Mouse (Mus musculus): Measurements from ENCODE around the gene Slit3. TPM values are rescaled to one million over a fixed set of nuclear protein-coding genes. Genes with fewer than 3 reads are reported as not detected.

Slit3 gene
- polyA plus RNA-seq, 1 experiment from 2014 or later: 50.0 TPM

DNA sequence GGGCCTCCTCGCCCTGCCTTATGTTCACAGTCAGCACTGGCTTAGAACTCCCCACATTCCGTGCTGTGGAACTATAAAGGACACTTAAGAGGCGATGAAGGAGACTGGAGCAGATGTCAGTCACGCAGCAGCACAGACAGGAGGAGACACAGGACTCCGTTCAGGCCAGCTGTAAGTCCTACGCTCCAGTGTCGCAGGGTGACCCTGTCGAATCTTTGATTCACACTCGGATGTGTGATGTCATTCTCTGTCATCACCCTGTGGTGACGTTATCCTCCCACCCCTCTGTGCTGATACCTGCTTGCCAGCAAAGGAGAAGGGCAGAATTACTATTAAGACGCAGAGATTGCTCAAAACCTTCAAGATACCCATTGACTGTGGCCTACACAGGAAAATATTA lies 448.9 kb downstream of the Slit3 start:
- Histone ChIP-seq H3K9ac (no peak overlapping the region), H3K27ac (no peak overlapping the region), H3K9me3 (replicated peaks) (no peaks in the 10 kb centered on the region), H3K4me3 (no peak overlapping the region), H3K27me3 (peaks cover 4% of the 10 kb centered on the region; the same call in 1 of the 2 replicates), H3K4me1 (peaks cover 13% of the 10 kb centered on the region; the same call in 1 of the 2 replicates), H3K36me3 (0 out of 2 replicates have a peak, but pooled peaks cover 5% of the 10 kb centered on the region), H3K4me2 (replicated peaks) (no peak overlapping the region)
- no peak for ATAC-seq (ENCODE audit: low FRiP score)
- 82% methylated on average over 11 of the region's 11 CpGs for WGBS

GRCm38 (mm10) chr11:35571910-35572309 lies 450.9 kb downstream of the Slit3 start:
- Histone ChIP-seq H3K27ac (no peak overlapping the region), H3K4me3 (no peak overlapping the region), H3K27me3 (peaks cover 4% of the 10 kb centered on the region; the same call in 1 of the 2 replicates), H3K9ac (no peak overlapping the region), H3K36me3 (0 out of 2 replicates have a peak, but pooled peaks cover 5% of the 10 kb centered on the region), H3K4me2 (replicated peaks) (no peak overlapping the region), H3K9me3 (replicated peaks) (no peaks in the 10 kb centered on the region), H3K4me1 (peaks cover 12% of the 10 kb centered on the region; the same call in 1 of the 2 replicates)
- no peak for ATAC-seq (ENCODE audit: low FRiP score)
- 80% methylated on average over 3 of the region's 3 CpGs for WGBS

- Histone ChIP-seq H3K9ac (no peak overlapping the region), H3K36me3 (0 out of 2 replicates have a peak, but pooled peaks cover 2% of the 10 kb centered on the region), H3K9me3 (replicated peaks) (no peaks in the 10 kb centered on the region), H3K4me2 (replicated peaks) (no peak overlapping the region), H3K4me1 (peaks cover 14% of the 10 kb centered on the region; the same call in 1 of the 2 replicates), H3K27me3 (no peaks in the 10 kb centered on the region), H3K4me3 (no peak overlapping the region), H3K27ac (no peak overlapping the region)
- WGBS: 89% methylated on average over 10 of the region's 10 CpGs
- ATAC-seq (ENCODE audit: low FRiP score): no peak
Observed at GRCm38 (mm10) chr11:35578796-35579195, 457.8 kb downstream of the Slit3 start.

- H3K4me2 ChIP-seq (replicated peaks): no peak overlapping the region
- no peak overlapping the region for H3K27ac ChIP-seq
- no peak for ATAC-seq (ENCODE audit: low FRiP score)
- H3K36me3 ChIP-seq: 0 out of 2 replicates have a peak, but pooled peaks cover 3% of the 10 kb centered on the region
- H3K27me3 ChIP-seq: no peaks in the 10 kb centered on the region
- no peak overlapping the region for H3K4me3 ChIP-seq
- no peak overlapping the region for H3K9ac ChIP-seq
- H3K9me3 ChIP-seq (replicated peaks): no peaks in the 10 kb centered on the region
- 83% methylated on average over 5 of the region's 5 CpGs for WGBS
- H3K4me1 ChIP-seq: peaks cover 19% of the 10 kb centered on the region
Observed at GRCm38 (mm10) chr11:35582591-35582990, 461.6 kb downstream of the Slit3 start.

DNA sequence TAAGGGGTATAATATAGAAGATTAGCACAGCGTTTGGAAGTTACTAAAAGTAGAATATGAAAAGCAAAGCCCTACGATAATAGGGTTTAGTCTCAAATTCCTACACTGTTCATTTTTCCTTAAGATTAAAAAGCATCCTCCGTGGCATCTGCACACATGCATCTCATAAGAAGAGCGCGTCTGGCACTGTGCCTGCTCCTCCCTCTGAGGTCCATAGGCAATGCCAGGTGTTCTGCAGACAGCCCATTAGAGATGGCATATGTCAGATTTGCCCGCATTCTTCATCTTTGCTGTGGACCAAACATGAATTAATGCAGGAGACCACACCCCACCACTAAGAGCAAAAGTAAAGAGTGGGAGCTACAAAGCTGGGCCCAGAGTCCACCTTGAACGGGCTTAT lies 462.6 kb downstream of the Slit3 start:
- peaks cover 20% of the 10 kb centered on the region for H3K4me1 ChIP-seq

DNA sequence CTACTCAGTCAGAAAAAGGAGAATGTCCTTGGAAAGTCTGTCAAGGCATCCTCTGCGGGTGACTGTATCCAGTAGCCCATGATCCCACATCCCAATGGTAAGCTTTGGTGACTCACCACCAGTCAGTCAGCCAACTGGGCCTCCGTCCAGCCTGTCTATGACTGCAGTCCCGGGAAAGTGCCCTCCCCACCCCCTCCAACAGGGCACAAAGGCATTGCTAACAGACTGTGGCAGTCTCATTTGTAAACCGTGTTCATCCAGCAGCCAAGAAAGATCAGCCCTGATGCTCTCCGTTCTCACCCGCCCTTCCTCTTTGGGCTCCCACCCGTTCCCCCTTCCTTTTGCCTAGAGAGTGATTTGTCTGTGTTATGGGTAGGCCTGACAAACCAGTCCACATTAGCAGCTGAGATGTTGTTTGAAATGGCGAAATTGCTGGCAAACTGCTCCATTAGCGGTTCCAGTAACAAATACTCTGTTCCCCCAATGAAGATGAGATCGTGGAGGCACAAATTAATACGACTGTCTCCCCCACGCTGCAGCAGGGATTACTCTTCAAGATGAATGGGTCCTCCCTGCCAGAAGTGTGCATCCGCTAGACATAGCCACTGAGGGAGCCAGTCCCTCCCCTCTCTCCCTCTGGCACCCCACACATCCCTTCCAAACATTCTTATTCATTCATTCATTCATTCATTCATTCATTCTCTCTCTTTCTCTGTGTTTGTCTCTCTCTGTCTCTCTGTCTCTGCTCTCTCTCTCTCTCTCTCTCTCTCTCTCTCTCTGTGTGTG lies 466.3 kb downstream of the Slit3 start:
- Histone ChIP-seq H3K4me2 (replicated peaks) (no peak overlapping the region), H3K36me3 (0 out of 2 replicates have a peak, but pooled peaks cover 3% of the 10 kb centered on the region), H3K4me3 (no peak overlapping the region), H3K9ac (no peak overlapping the region), H3K27me3 (no peaks in the 10 kb centered on the region), H3K4me1 (peaks cover 17% of the 10 kb centered on the region), H3K9me3 (replicated peaks) (no peaks in the 10 kb centered on the region), H3K27ac (peak overlapping the region; percentile 56; the same call in 1 of the 2 replicates)
- ATAC-seq (ENCODE audit: low FRiP score): peak; percentile 85
- 62% methylated on average over 13 of the region's 13 CpGs for WGBS

More for the DNA sequence above, 462.6 kb downstream of the Slit3 start:
- no peak overlapping the region for H3K4me2 ChIP-seq (replicated peaks)
- no peaks in the 10 kb centered on the region for H3K27me3 ChIP-seq
- H3K4me3 ChIP-seq: no peak overlapping the region
- no peak overlapping the region for H3K27ac ChIP-seq
- H3K9ac ChIP-seq: no peak overlapping the region
- no peaks in the 10 kb centered on the region for H3K9me3 ChIP-seq (replicated peaks)
- 87% methylated on average over 7 of the region's 7 CpGs for WGBS
- no peak for ATAC-seq (ENCODE audit: low FRiP score)
- H3K36me3 ChIP-seq: 0 out of 2 replicates have a peak, but pooled peaks cover 3% of the 10 kb centered on the region

DNA sequence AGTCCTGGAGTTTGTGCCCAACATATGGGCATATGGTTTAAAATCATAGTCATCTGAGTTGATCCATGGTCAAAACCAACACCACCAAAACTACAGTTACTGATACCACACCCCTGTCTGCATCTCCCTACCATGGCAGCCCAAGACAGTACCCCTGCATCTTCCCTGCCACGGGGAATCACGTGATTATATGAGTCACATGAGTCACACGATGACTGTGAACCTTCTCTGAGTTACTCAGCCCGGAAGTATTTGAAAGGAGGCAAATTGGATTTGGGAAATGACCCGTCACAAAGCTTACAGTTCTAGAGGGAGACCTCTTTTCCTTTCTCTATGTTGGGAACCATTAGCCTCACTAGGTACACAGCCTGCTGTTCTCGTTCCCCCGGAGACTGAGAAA lies 468.9 kb downstream of the Slit3 start:
- Histone ChIP-seq H3K4me2 (replicated peaks) (no peak overlapping the region), H3K4me3 (no peak overlapping the region), H3K4me1 (peaks cover 26% of the 10 kb centered on the region), H3K27me3 (no peaks in the 10 kb centered on the region), H3K27ac (no peak overlapping the region), H3K9me3 (replicated peaks) (no peaks in the 10 kb centered on the region), H3K36me3 (no peaks in the 10 kb centered on the region), H3K9ac (no peak overlapping the region)
- WGBS: 93% methylated on average over 7 of the region's 7 CpGs
- no peak for ATAC-seq (ENCODE audit: low FRiP score)

DNA sequence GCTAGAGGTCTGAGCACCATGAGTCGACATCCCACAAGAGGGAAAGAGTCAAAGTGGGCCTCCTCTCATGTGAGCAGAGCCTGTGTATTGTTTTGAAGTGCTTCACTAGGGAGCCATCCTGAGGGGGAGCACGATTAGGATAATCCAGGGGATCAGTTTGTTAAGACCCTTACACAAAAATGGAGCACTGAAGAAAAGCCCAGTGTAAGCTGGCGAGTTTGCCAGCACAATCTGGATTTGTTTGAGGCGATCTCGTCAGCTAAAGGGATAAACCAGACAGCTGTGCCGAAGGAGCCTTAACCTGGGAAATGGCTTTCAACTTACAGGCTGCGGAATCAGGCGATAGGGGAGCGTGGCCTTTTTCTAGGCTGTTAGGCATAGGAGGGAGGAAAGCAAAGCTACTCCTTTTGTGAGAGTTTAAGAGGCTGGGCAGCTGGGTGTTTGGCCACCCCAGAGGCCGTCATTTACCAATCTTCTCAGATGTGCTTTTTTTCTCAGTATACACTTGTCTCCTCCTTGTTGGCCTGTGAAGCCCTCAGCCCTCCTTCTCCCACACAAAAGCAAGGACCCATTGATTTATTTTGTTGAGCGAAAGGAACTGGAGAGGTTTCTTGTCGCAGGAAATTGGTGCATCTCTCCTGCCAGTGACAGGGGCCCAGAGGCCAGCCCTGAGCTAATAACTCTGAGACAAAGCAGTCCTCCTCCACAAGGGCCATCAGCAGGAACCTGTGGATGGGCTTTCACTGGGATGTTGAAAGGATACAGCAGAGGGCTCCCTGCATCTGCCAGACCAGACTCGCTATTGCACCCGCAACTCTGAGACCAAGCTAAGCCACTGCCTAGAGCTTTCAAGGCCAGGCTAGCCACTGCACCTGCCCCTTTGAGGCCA lies 472.4 kb downstream of the Slit3 start:
- H3K4me1 ChIP-seq: peaks cover 38% of the 10 kb centered on the region

DNA sequence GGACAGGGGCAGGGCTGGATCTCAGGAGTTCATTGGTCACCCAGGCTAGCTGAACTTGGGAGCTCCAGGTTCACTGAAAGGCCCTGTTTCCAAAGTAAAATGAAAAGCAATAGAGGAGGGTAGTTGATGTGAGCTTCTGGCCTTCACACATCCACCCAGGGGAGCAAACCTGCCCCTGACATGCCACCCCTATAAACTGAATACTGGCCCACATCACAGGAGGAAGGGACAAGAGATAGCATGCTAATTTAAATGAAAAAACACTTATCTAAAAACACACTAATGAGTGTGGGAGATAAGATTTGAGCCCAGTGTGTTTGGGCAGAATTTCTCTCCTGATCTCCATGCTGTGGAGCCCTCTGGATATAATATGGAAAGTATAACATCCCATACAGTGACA lies 475.0 kb downstream of the Slit3 start:
- H3K4me3 ChIP-seq: no peak overlapping the region
- ATAC-seq (ENCODE audit: low FRiP score): no peak
- no peaks in the 10 kb centered on the region for H3K27me3 ChIP-seq
- H3K27ac ChIP-seq: peak overlapping the region; percentile 55
- H3K4me2 ChIP-seq (replicated peaks): no peak overlapping the region
- no peaks in the 10 kb centered on the region for H3K36me3 ChIP-seq
- no peaks in the 10 kb centered on the region for H3K9me3 ChIP-seq (replicated peaks)
- no peak overlapping the region for H3K9ac ChIP-seq
- H3K4me1 ChIP-seq: peaks cover 47% of the 10 kb centered on the region

More for the DNA sequence above, 472.4 kb downstream of the Slit3 start:
- 68% methylated on average over 14 of the region's 14 CpGs for WGBS
- Histone ChIP-seq H3K9me3 (replicated peaks) (no peaks in the 10 kb centered on the region), H3K4me3 (no peak overlapping the region), H3K9ac (no peak overlapping the region), H3K4me2 (replicated peaks) (no peak overlapping the region), H3K27ac (peak overlapping the region; percentile 52; the same call in 1 of the 2 replicates), H3K36me3 (no peaks in the 10 kb centered on the region), H3K27me3 (no peaks in the 10 kb centered on the region)
- no peak for ATAC-seq (ENCODE audit: low FRiP score)

DNA sequence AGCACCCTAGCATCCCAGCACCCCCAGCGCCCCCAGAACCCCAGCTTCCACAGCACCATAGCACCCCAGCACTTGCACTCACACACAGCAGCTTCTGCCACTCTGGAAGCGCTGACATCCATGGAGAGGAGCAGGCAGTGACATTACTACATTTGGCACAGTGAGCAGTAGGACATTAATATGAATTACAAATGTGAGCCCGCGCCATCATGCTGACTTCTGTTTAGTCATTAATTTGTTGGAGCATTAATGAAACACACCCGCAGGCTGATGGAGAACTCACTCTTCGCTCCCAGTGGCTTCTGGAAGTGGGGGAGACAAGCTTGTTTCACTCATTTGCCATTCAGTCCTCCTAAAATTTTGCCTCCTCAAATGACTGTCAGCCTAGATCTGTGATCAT lies 476.9 kb downstream of the Slit3 start:
- ATAC-seq (ENCODE audit: low FRiP score): no peak
- peak overlapping the region; percentile 30; the same call in 1 of the 2 replicates for H3K27ac ChIP-seq
- peaks cover 65% of the 10 kb centered on the region for H3K4me1 ChIP-seq
- H3K9ac ChIP-seq: no peak overlapping the region
- no peaks in the 10 kb centered on the region for H3K36me3 ChIP-seq
- H3K4me2 ChIP-seq (replicated peaks): no peak overlapping the region
- no peaks in the 10 kb centered on the region for H3K9me3 ChIP-seq (replicated peaks)
- no peak overlapping the region for H3K4me3 ChIP-seq
- H3K27me3 ChIP-seq: no peaks in the 10 kb centered on the region
- 81% methylated on average over 6 of the region's 6 CpGs for WGBS

DNA sequence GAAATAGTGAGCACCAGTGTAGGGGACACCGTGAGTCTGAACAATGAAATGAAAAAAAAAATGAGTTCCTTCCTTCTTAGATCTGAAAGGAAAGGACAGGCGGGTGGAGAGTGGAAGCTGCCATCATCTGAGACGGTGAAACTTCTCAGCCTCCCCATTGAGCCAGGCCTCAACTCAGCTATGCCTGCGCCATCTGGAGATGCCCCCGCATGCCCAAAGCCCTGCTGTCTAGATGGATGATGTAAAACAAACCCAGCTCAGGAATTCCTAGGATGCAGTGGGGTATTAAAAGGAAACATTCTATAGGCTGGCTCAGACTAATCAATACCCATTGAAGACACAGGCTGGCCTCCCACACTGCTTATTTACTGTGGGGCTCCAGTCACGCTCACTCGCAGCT lies 477.7 kb downstream of the Slit3 start:
- no peaks in the 10 kb centered on the region for H3K9me3 ChIP-seq (replicated peaks)

DNA sequence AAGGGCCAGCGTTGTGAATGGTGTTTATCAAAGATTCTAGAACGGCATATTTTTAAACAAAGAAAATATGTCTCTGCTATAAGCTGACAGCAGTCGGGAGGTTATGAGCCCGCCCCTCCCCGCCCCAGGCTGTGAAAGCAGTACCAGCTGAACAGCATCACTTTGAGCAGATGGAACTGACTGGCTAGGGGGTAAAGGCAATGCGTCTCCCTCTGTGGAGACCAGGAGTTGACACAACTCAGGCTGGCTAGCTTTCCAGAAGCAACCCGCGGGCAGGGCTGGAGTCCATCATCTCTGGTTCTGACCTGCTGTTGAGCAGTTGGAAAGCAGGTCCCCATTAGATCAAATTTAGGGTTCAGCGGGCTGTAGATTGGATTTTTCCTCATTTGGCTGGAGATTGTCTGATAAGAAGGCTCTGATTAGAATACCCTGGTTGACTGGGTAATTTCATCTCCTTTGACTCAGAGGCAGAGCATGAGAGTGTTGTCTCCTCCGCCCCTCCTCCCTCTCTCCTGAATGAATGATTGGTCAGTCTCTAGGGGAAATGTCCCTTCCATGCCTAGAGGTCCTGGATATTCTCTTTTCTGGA lies 480.7 kb downstream of the Slit3 start:
- Histone ChIP-seq H3K4me3 (no peak overlapping the region), H3K4me1 (peaks cover 57% of the 10 kb centered on the region), H3K36me3 (no peaks in the 10 kb centered on the region), H3K9ac (no peak overlapping the region), H3K27me3 (no peaks in the 10 kb centered on the region), H3K9me3 (replicated peaks) (no peaks in the 10 kb centered on the region), H3K4me2 (replicated peaks) (no peak overlapping the region), H3K27ac (peak overlapping the region; percentile 60)
- ATAC-seq (ENCODE audit: low FRiP score): peak; percentile 36; the same call in 1 of the 2 replicates
- 62% methylated on average over 10 of the region's 10 CpGs for WGBS

More for the DNA sequence above, 477.7 kb downstream of the Slit3 start:
- Histone ChIP-seq H3K27ac (peak overlapping the region; percentile 45; the same call in 1 of the 2 replicates), H3K4me1 (peaks cover 69% of the 10 kb centered on the region), H3K9ac (no peak overlapping the region), H3K27me3 (no peaks in the 10 kb centered on the region), H3K36me3 (no peaks in the 10 kb centered on the region), H3K4me3 (no peak overlapping the region), H3K4me2 (replicated peaks) (no peak overlapping the region)
- ATAC-seq (ENCODE audit: low FRiP score): no peak
- 18% methylated on average over 7 of the region's 7 CpGs for WGBS

Measured in hindbrain, embryonic 12.5 days (tissue).